Mouse (Mus musculus): ENCODE data around the gene Exoc6b.

DNA sequence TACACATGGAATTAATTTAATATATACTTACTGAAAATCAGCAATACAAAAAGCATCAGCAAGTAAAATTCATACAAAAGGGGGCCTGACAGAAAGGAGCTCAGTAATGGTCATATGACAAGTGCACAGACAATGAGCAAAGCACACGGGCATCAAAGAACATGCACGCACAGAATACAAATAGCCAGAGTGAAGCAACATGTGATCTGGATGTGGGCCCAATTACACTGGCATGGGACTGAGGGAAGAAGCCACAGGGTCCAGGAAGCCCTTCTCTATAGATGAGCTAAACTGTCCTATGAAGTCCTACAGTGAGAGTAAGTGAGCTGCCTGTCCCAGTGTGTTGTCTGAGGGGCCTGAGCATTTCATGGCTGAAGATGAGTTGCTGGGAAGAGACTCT, 376.1 kb downstream of the Exoc6b start:
- TF ChIP-seq GATA1 (IDR thresholded peaks at IDR 0.05; ENCODE audit: borderline replicate concordance, low read length), result no peak
- no peak for TF ChIP-seq FLI1 (IDR thresholded peaks at IDR 0.05; ENCODE audit: low read length)

Data from megakaryocyte, embryonic 14.5 days (primary cell).